Mouse (Mus musculus) CH12.LX (cell line): Measurements from ENCODE around the gene Fam198a. TPM values are rescaled to one million over a fixed set of nuclear protein-coding genes. Genes with fewer than 3 reads are reported as not detected.

ENCODE experiments used
- DNase-seq: peaks from one replicate; pipeline ENCODE4 v3.0.0-alpha.2; 2013; ENCODE audit errors: extremely low read depth
- H3K27ac ChIP-seq: 2 replicates; pipeline ENCODE4 v1.5.1; 2012; ENCODE audit warnings: low read depth, mild to moderate bottlenecking, control low read depth, moderate library complexity; ENCODE audit not compliant: insufficient read depth
- H3K27me3 ChIP-seq: replicated peaks from 2 replicates; pipeline ENCODE3; 2012; ENCODE audit warnings: inconsistent platforms
- H3K36me3 ChIP-seq, 2 experiments: replicated peaks in 1 of 2; 2 replicates each; pipeline versions ENCODE3 to v1.6.1; 2012; ENCODE audit warnings: inconsistent platforms in 1 of 2, low read length in 1 of 2, mild to moderate bottlenecking in 1 of 2, mixed read lengths in 1 of 2, moderate library complexity in 1 of 2; ENCODE audit not compliant: control insufficient read depth in 1 of 2, insufficient read depth in 1 of 2
- H3K4me1 ChIP-seq, 2 experiments: 2 replicates each; pipeline ENCODE4 v1.6.1; 2012; ENCODE audit warnings: inconsistent platforms in 1 of 2, moderate library complexity in 1 of 2; ENCODE audit not compliant: insufficient read depth in 2 of 2, control insufficient read depth in 1 of 2
- H3K4me2 ChIP-seq: 2 replicates; pipeline ENCODE4 v1.6.1; 2012; ENCODE audit warnings: low read depth, mild to moderate bottlenecking, control low read depth; ENCODE audit not compliant: poor library complexity, insufficient read depth, severe bottlenecking
- H3K4me3 ChIP-seq, 3 experiments: fragments of 150-350 bp in 1 of 3; sonication (generic) in 1 of 3; replicated peaks in 1 of 3; 2 replicates each; pipeline versions ENCODE3 to v1.5.1; 2011 to 2012; ENCODE audit warnings: low read depth in 2 of 3, low read length in 2 of 3, mild to moderate bottlenecking in 2 of 3, moderate library complexity in 2 of 3, control low read depth in 1 of 3, improper control_type of control experiment in 1 of 3, inconsistent platforms in 1 of 3, mixed read lengths in 1 of 3; ENCODE audit not compliant: poor library complexity in 1 of 3
- H3K79me2 ChIP-seq: replicated peaks from 2 replicates; pipeline ENCODE4 v1.6.1; 2012; ENCODE audit warnings: mild to moderate bottlenecking, moderate library complexity; ENCODE audit not compliant: control insufficient read depth, poor library complexity, insufficient read depth, severe bottlenecking; ENCODE audit errors: extremely low read depth
- H3K9ac ChIP-seq: 2 replicates; pipeline ENCODE4 v1.6.1; 2012; ENCODE audit warnings: low read depth, mild to moderate bottlenecking, control low read depth, moderate library complexity; ENCODE audit not compliant: insufficient read depth
- H3K9me3 ChIP-seq: replicated peaks from 2 replicates; pipeline ENCODE3; 2012; ENCODE audit warnings: low read length, inconsistent platforms, mixed read lengths
- EP300 ChIP-seq: IDR thresholded peaks from 2 replicates; pipeline ENCODE4 v1.6.1; 2011; ENCODE audit warnings: low read length, improper control_type of control experiment
- ETS1 ChIP-seq: conservative IDR thresholded peaks from 2 replicates; pipeline ENCODE4 v1.6.1; 2012; ENCODE audit warnings: low read depth, mild to moderate bottlenecking, inconsistent platforms, low read length, improper control_type of control experiment, moderate library complexity
- GABPA ChIP-seq: IDR thresholded peaks from 2 replicates; pipeline ENCODE4 v1.6.1; 2012; ENCODE audit warnings: low read depth, low read length, improper control_type of control experiment, inconsistent platforms; ENCODE audit not compliant: insufficient replicate concordance
- JUN ChIP-seq: IDR thresholded peaks from 2 replicates; pipeline ENCODE4 v1.6.1; 2011; ENCODE audit warnings: low read depth, mild to moderate bottlenecking, low read length, improper control_type of control experiment, moderate library complexity; ENCODE audit not compliant: insufficient read depth
- JUND ChIP-seq: conservative IDR thresholded peaks from 2 replicates; pipeline ENCODE4 v1.6.1; 2011; ENCODE audit warnings: low read depth, low read length, improper control_type of control experiment
- KAT2A ChIP-seq: IDR thresholded peaks from 2 replicates; pipeline ENCODE4 v1.6.1; 2012; ENCODE audit warnings: low read length, improper control_type of control experiment, inconsistent platforms; ENCODE audit not compliant: insufficient replicate concordance
- MXI1 ChIP-seq: IDR thresholded peaks from 2 replicates; pipeline ENCODE4 v1.6.1; 2011; ENCODE audit warnings: mild to moderate bottlenecking, low read depth, low read length, improper control_type of control experiment
- MYC ChIP-seq: IDR thresholded peaks from 2 replicates; pipeline ENCODE4 v1.6.1; 2011; ENCODE audit warnings: low read depth, mild to moderate bottlenecking, improper control_type of control experiment, low read length
- POLR2AphosphoS2 ChIP-seq: IDR thresholded peaks from 2 replicates; pipeline ENCODE4 v1.6.1; 2011; ENCODE audit warnings: low read depth, low read length, improper control_type of control experiment
- RAD21 ChIP-seq: IDR thresholded peaks from 2 replicates; pipeline ENCODE4 v1.6.1; 2011; ENCODE audit warnings: low read depth, mild to moderate bottlenecking, low read length, improper control_type of control experiment, moderate library complexity
- RCOR1 ChIP-seq: conservative IDR thresholded peaks from 2 replicates; pipeline ENCODE4 v1.6.1; 2012; ENCODE audit warnings: low read depth, mild to moderate bottlenecking, inconsistent platforms, low read length, improper control_type of control experiment
- SIN3A ChIP-seq: IDR thresholded peaks from 2 replicates; pipeline ENCODE4 v1.6.1; 2012; ENCODE audit warnings: low read length, improper control_type of control experiment, inconsistent platforms
- SMC3 ChIP-seq: IDR thresholded peaks from 2 replicates; pipeline ENCODE4 v1.6.1; 2011; ENCODE audit warnings: low read depth, low read length, improper control_type of control experiment
- TBP ChIP-seq: conservative IDR thresholded peaks from 2 replicates; pipeline ENCODE4 v1.6.1; 2011; ENCODE audit warnings: low read depth, low read length, improper control_type of control experiment
- UBTF ChIP-seq: IDR thresholded peaks from 2 replicates; pipeline ENCODE4 v1.6.1; 2012; ENCODE audit warnings: low read depth, mild to moderate bottlenecking, inconsistent platforms, low read length, improper control_type of control experiment, moderate library complexity
- ZMIZ1 ChIP-seq: IDR thresholded peaks from 2 replicates; pipeline ENCODE4 v1.6.1; 2012; ENCODE audit warnings: low read depth, mild to moderate bottlenecking, inconsistent platforms, low read length, improper control_type of control experiment
- dilution Hi-C: fragments of 300-500 bp; cut with MboI; formaldehyde crosslinking; loops from 2 replicates; pipeline ENCODE4 v1.14.3; 2020; ENCODE audit warnings: low sequenced_read_pairs; ENCODE audit not compliant: extremely low pct_unique_long_range_greater_than_20kb, extremely low pct_ligation_motif_present
- in situ Hi-C: fragments of 300-500 bp; cut with MboI; formaldehyde crosslinking; loops from 3 replicates; pipeline ENCODE4 v1.14.3; 2019; ENCODE audit warnings: low sequenced_read_pairs, low pct_ligation_motif_present, low pct_unique_long_range_greater_than_20kb, mixed read lengths
- polyA plus RNA-seq: library from polyadenylated mRNA; unstranded; fragments of >175 nt; gene quantifications from 2 replicates; pipeline ENCODE4 v1.2.1, GENCODE M21; 2012; ENCODE audit warnings: low read depth; ENCODE audit not compliant: insufficient read length
- total RNA-seq, 2 experiments: library from RNA; depleted of rRNA; stranded (reverse); fragments of 300-350 nt in 1 of 2; fragments of >200 nt in 1 of 2; gene quantifications; 2 replicates each; pipeline ENCODE4 v1.2.3; 2012 to 2014

The Fam198a gene
- total RNA-seq (2012; rRNA removed) (0.76 and 0.93 TPM in 2 replicates), total RNA-seq (2014; rRNA removed) (0.40 and 0.63 TPM in 2 replicates), polyA plus RNA-seq (0.59 and 0.70 TPM in 2 replicates)

DNA sequence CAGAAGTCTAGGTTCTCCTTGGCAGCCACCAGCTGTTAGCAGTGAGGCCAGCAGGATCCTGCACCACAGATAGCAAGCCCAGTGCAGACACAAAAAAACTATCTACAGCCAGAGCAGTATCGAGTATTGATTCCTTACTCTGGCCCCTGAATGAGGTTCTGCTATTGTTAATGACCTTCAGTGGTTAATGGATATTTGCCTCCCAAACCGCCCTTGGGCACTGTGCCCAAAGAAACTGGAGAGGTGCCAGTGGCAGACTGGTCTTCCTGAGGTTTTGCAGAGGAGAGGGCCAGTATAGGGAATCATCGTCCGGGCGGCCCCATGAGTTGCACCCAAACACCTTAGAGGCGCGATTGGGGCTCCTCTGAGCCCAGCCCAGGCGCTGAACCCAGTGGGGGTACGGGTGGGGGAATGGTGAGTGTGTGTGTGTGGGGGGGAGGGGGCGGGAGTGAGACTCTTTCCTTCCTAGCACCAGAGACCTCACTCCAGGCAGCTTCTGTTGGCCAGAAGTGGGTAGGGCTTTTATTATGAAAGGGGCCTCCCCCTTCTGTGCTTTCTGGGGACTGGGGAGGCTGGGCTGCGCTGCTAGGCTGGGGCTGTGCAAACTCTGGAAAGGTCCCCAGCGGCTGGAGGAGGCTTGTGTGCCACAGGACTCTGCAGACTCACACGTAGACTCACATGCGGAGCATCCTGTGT is at the start of gene Fam198a:
TSS of gene Fam198a (plus strand) at position 571 of the 696 bp plus-strand sequence.
- Histone ChIP-seq H3K79me2 (no peaks in the 10 kb centered on the region), H3K36me3 (peaks cover 20 to 40% of the 10 kb centered on the region in 2 experiments), H3K27me3 (no peaks in the 10 kb centered on the region), H3K4me3 (no peak within 1 kb of the TSS), H3K9me3 (no peaks in the 10 kb centered on the region), H3K4me1 (no peaks in the 10 kb centered on the region; a peak in 1 of 4 replicates), H3K27ac (no peak within 1 kb of the TSS), H3K9ac (no peak within 1 kb of the TSS), H3K4me2 (no peak within 1 kb of the TSS)
- TF ChIP-seq MYC: no peak
- TF ChIP-seq SIN3A: no peak
- TF ChIP-seq TBP: no peak
- no peak for TF ChIP-seq KAT2A
- TF ChIP-seq MXI1: no peak
- no peak for TF ChIP-seq UBTF
- no peak for TF ChIP-seq ZMIZ1
- no peak for TF ChIP-seq RCOR1
- TF ChIP-seq SMC3: no peak
- TF ChIP-seq RAD21: no peak
- TF ChIP-seq GABPA: no peak
- TF ChIP-seq JUND: no peak
- no peak for TF ChIP-seq POLR2AphosphoS2
- in situ Hi-C loops (no loop called here), dilution Hi-C loops (no loop called here)
- no peak for DNase-seq

DNA sequence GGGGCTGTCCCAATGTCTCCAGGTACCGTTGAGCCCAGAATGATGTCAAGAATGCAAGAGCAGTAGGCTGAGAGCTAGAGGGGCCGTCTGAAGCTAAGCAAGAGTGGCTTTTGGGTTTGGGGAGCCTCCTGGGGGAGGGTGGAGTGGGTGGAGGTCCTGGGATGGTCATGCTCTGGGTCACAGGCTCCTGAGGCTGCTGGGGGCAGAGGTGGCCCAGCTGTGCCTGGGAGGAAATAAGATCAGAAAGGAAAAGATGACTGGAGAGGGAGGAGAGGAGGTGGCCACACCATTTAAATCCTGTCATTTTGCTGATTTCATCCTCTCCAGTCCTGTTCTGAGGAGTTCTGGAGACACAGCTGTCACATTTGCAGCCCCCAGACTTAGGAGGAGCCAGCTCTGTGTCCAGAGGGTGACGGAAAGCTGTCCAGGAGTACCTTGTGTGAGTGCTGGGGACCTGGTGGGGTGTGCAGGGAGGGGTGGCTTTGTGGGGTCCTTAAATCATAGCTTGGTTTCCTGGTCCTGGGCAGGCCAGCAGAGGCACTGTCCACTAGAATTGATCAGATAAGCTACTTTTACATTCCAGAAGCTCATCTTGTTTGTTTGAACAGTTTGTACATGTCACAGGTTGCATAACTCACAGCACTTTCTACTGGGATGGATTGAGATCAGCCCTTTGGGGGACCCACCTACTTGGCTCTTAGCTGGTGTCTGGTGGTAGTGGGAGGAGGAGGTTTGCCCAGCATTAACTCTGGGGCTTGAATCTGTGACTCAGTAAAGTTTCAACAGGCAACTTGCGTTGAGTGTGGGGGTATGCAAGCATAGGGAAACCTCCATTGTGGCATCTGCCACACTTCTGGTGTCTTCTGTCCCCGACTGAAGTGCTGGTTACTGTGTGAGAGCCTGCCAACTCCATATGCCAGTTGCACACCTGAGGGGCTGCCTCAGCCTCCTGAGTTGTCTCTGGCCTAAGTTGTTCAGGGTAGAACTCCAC is 48.8 kb upstream of the Fam198a start:
- Histone ChIP-seq H3K9me3 (no peaks in the 10 kb centered on the region), H3K36me3 (peaks cover 0 to 10% of the 10 kb centered on the region in 2 experiments), H3K4me1 (peaks cover 70 to 97% of the 10 kb centered on the region in 2 experiments), H3K4me3 (peak overlapping the region in 2 of 3 experiments; percentile 15 to 45), H3K27me3 (no peaks in the 10 kb centered on the region), H3K27ac (peak overlapping the region; percentile 46), H3K4me2 (no peak overlapping the region), H3K79me2 (no peaks in the 10 kb centered on the region), H3K9ac (peak overlapping the region; percentile 15; the same call in 1 of the 2 replicates)
- TF ChIP-seq JUN: no peak
- peak; percentile 80 for TF ChIP-seq ETS1
- no peak for TF ChIP-seq RAD21
- TF ChIP-seq SMC3: no peak
- no peak for TF ChIP-seq GABPA
- TF ChIP-seq EP300: peak; percentile 6; the same call in 1 of the 2 replicates
- DNase-seq: peak; percentile 65
- dilution Hi-C loops: no loop called here
- in situ Hi-C loops: loop anchor here (5.0 kb wide), 1 partner anchor 35 kb away; no protein-coding TSS in a partner anchor
